Mouse (Mus musculus): ENCODE measurements around the gene Zc3h4.

Zc3h4 gene

GRCm38 (mm10) chr7:16401991-16402431, 1.3 kb downstream of the Zc3h4 start:
- peak; percentile 97 for DNase-seq

- no peak for DNase-seq
Measured at GRCm38 (mm10) chr7:16402449-16402848, 1.7 kb downstream of the Zc3h4 start.

- DNase-seq: peak; percentile 95
Measured at GRCm38 (mm10) chr7:16402968-16403948, 2.5 kb downstream of the Zc3h4 start.

- DNase-seq: peak; percentile 94
Measured at GRCm38 (mm10) chr7:16404315-16405072, 3.8 kb downstream of the Zc3h4 start.

- DNase-seq: peak; percentile 99
Measured at GRCm38 (mm10) chr7:16405073-16405455, 4.4 kb downstream of the Zc3h4 start.

GRCm38 (mm10) chr7:16405516-16406351, 5.0 kb downstream of the Zc3h4 start:
- DNase-seq: peak; percentile 99

- DNase-seq: peak; percentile 87
Measured at GRCm38 (mm10) chr7:16406978-16407377, 6.3 kb downstream of the Zc3h4 start.

- peak; percentile 87 for DNase-seq
Measured at GRCm38 (mm10) chr7:16411100-16411499, 10.4 kb downstream of the Zc3h4 start.

DNA sequence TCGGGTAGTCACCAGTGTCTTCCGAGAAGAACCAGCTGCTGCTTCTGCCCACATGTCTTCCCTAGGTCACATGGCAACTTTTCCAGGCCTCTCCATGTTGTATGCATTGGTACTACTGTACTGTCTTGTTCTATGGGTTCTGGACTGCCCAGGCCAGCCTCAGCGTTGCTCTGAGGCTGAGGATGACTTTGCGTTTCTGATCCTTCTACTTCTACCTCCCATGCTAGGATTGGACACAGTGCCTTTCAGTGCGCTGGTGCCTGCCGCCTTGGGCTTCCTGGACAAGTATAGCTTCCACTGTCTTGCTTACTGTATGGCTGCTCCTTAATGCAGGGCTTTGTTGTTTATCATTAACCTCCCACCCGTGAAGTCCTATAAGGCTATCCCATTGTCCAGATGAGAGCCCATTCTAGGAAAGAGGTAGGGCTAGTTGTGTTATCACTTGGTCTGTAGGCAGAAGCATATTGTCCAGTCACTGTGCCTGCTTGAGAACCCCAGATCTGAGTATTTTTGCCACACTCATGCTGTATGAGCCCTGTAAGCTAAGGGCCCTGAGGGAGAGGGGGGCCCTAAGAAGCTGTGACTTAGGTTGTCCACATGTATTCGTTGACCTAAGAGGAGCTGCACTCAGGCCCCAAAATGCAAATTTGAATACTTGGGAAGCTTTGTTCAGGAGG, 11.6 kb downstream of the Zc3h4 start:
- no peak for DNase-seq

DNA sequence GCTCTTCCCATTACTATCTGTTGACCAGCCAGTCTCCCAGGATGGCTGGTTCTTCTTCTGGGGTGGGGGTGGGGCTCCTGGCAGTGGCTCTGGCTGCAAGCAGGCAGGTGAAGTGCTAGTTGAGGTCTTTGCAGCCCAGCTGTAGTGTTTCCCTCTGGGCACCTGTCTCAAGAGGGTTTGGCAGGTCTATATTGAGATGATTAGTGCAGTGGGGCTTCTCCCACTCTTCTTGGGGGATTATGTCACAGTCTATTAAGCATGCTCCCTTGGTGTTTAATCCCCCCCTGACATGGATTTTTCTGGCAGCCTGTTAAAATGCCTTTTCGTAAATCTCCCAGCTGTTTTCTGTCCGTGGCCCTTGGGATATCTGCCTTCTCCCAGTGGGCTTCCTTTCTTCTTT, 12.2 kb downstream of the Zc3h4 start:
- no peak for DNase-seq

GRCm38 (mm10) chr7:16415426-16415825, 14.7 kb downstream of the Zc3h4 start:
- DNase-seq: no peak

- DNase-seq: peak; percentile 98
Measured at GRCm38 (mm10) chr7:16417141-16417771, 16.5 kb downstream of the Zc3h4 start.

GRCm38 (mm10) chr7:16418713-16419112, 18.0 kb downstream of the Zc3h4 start:
- no peak for DNase-seq

- no peak for DNase-seq
Measured at GRCm38 (mm10) chr7:16420493-16421118, 19.9 kb downstream of the Zc3h4 start.

- DNase-seq: peak; percentile 87
Measured at GRCm38 (mm10) chr7:16422222-16422856, 21.6 kb downstream of the Zc3h4 start.

DNA sequence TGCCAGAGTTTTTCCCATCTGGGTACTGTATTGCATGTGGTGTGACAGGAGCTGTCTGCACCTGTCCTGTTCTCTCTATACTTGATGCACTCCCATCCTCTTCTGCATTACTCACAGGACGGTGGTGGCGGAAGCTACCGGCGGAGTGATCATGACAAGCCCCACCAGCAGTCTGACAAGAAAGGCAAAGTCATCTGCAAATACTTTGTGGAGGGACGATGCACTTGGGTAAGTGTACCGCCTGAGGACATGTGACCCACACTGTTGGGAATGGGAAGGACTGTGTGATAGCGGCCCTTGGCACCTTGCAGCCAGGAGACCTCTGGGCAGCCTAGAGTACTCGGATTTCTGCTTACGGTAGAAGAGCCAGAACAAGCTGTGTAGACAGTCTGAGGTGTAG, 23.0 kb downstream of the Zc3h4 start:
- DNase-seq: peak; percentile 92

GRCm38 (mm10) chr7:16425721-16426120, 25.0 kb downstream of the Zc3h4 start:
- DNase-seq: peak; percentile 87

GRCm38 (mm10) chr7:16426129-16426729, 25.5 kb downstream of the Zc3h4 start:
- DNase-seq: peak; percentile 98

GRCm38 (mm10) chr7:16433352-16433971, 32.8 kb downstream of the Zc3h4 start:
- peak; percentile 88 for DNase-seq

DNA sequence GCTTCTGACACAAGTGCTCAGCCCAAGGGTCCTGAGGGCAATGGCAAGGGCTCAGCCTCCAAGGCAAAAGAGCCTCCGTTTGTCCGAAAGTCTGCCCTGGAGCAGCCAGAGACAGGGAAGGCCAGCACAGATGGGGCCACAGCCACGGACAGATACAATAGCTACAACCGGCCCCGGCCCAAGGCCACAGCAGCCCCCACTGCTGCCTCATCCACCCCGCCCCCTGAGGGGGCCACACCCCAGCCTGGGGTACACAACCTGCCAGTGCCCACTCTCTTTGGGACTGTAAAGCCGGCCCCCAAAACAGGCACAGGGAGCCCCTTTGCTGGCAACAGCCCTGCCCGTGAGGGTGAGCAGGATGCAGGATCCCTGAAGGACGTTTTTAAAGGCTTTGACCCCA, 34.4 kb downstream of the Zc3h4 start:
- DNase-seq: peak; percentile 89
